Mouse (Mus musculus): ENCODE data around the gene Ccdc194. TPM values are rescaled to one million over a fixed set of nuclear protein-coding genes. Genes with fewer than 3 reads are reported as not detected.

The Ccdc194 gene
- total and polyA plus RNA-seq, 3 experiments, result 0.10 TPM; not detected in 2

DNA sequence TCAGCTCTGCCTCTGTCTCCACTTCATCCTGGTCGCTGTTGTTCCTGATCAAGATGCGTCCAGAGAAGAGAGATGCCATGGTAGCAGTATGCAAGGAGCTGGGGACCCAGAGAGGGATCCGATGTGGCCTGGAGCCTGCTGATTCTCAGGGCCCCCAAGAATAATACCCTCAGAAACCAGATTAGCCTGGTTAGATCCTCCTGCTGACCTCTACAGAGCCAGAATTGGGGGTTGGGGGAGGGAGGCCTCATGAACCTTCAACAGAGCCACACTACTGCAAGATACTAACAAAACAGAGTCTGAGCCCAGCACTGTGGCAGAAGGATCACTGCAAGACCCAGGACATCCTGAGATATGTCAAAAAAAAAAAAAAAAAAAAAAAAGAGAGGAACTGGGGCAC, 41.0 kb upstream of the Ccdc194 start, which contains the start of gene Nxnl1:
Nxnl1 (minus strand) TSS at position 101 of the 400 bp plus-strand sequence.
- Histone ChIP-seq H3K27ac (peak within 1 kb of the TSS; percentile 96), H3K4me3 (no peak within 1 kb of the TSS), H3K27me3 (ENCODE audit: control insufficient read depth, insufficient read depth, low read length) (no peaks in the 10 kb centered on the region; the same call in 1 of the 2 replicates), H3K9ac (ENCODE audit: low read depth, low read length) (no peak within 1 kb of the TSS), H3K4me1 (ENCODE audit: control insufficient read depth, insufficient read depth, low read length) (peaks cover 2% of the 10 kb centered on the region), H3K79me2 (replicated peaks; ENCODE audit: control insufficient read depth, insufficient read depth, low read length) (no peaks in the 10 kb centered on the region; the same call in 1 of the 2 replicates), H3K36me3 (ENCODE audit: control insufficient read depth, insufficient read depth, low read length) (no peaks in the 10 kb centered on the region)
- DNase-seq, result no peak
- TF ChIP-seq EP300 (IDR thresholded peaks at IDR 0.05; ENCODE audit: insufficient read depth, low read depth, low read length) (no peak), CTCF (IDR thresholded peaks at IDR 0.05) (no peak), POLR2A (IDR thresholded peaks at IDR 0.05; ENCODE audit: insufficient read depth, low read depth, low read length) (no peak)
- intact Hi-C loops (cut with DNase I), result no loop called here
- WGBS, result 82% methylated on average over 3 of the region's 3 CpGs

DNA sequence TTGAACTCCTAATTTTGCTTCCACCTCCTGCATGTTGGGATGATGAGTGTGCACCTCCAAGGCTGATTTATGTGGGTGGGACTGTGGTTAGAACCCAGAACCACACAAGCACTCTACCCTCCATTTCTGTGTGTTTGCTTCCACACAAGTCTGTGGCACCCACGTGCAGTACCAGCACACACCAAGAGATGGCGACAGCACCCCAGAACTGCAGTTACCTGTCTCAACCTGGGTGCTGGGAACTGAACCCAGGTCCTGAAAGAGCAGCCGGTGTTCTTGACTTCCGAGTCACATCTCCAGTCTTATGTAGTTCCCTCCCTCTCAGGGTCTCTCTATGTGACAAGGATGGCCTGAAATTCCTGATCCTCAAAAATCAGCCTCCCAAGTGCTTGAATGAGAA, 38.5 kb upstream of the Ccdc194 start:
- intact Hi-C loops (cut with DNase I), result no loop called here
- WGBS, result 93% methylated on average over 4 of the region's 4 CpGs
- H3K79me2 ChIP-seq (replicated peaks; ENCODE audit: control insufficient read depth, insufficient read depth, low read length), result no peaks in the 10 kb centered on the region
- no peaks in the 10 kb centered on the region for H3K36me3 ChIP-seq (ENCODE audit: control insufficient read depth, insufficient read depth, low read length)
- no peak overlapping the region for H3K27ac ChIP-seq
- peak; percentile 42 for TF ChIP-seq CTCF (IDR thresholded peaks at IDR 0.05)
- TF ChIP-seq POLR2A (IDR thresholded peaks at IDR 0.05; ENCODE audit: insufficient read depth, low read depth, low read length), result no peak
- no peak for TF ChIP-seq EP300 (IDR thresholded peaks at IDR 0.05; ENCODE audit: insufficient read depth, low read depth, low read length)
- H3K9ac ChIP-seq (ENCODE audit: low read depth, low read length), result no peak overlapping the region
- DNase-seq, result no peak
- no peak overlapping the region for H3K4me3 ChIP-seq
- H3K4me1 ChIP-seq (ENCODE audit: control insufficient read depth, insufficient read depth, low read length), result peaks cover 2% of the 10 kb centered on the region
- H3K27me3 ChIP-seq (ENCODE audit: control insufficient read depth, insufficient read depth, low read length), result no peaks in the 10 kb centered on the region; the same call in 1 of the 2 replicates

DNA sequence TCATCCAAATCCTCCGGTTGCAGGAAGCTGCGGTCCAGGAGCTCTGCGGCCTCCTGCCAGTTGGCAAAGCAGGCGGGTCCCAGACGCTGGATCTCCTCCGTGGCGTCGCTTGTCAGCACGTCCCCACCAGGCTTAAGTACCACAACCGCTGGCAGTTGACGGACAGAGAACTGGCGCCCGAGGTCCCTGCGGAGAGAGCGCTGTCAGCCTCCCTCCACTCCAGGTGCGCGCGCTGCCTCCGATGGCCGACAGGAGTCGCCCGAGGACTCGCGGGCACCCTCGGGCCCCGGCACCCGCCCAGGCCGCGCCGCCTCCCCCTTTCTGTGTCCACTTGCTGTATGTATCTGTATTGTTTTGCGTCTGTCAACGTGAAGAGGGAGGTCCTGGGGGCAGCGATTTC, 37.2 kb upstream of the Ccdc194 start:
- no peaks in the 10 kb centered on the region for H3K36me3 ChIP-seq (ENCODE audit: control insufficient read depth, insufficient read depth, low read length)
- no peaks in the 10 kb centered on the region for H3K79me2 ChIP-seq (replicated peaks; ENCODE audit: control insufficient read depth, insufficient read depth, low read length)
- under 1% methylated on average over 33 of the region's 33 CpGs for WGBS
- H3K27me3 ChIP-seq (ENCODE audit: control insufficient read depth, insufficient read depth, low read length), result peaks cover 7% of the 10 kb centered on the region
- TF ChIP-seq POLR2A (IDR thresholded peaks at IDR 0.05; ENCODE audit: insufficient read depth, low read depth, low read length) (no peak), EP300 (IDR thresholded peaks at IDR 0.05; ENCODE audit: insufficient read depth, low read depth, low read length) (0 out of 2 replicates have a peak, but pooled peaks have one; percentile 10), CTCF (IDR thresholded peaks at IDR 0.05) (no peak; the same call in 1 of the 2 replicates)
- H3K9ac ChIP-seq (ENCODE audit: low read depth, low read length), result peak overlapping the region; percentile 55
- peak overlapping the region; percentile 7; the same call in 1 of the 2 replicates for H3K4me3 ChIP-seq
- H3K4me1 ChIP-seq (ENCODE audit: control insufficient read depth, insufficient read depth, low read length), result peaks cover 2% of the 10 kb centered on the region
- peak overlapping the region; percentile 8; the same call in 1 of the 2 replicates for H3K27ac ChIP-seq
- DNase-seq, result peak; percentile 87 to 91
- intact Hi-C loops (cut with DNase I), result no loop called here

DNA sequence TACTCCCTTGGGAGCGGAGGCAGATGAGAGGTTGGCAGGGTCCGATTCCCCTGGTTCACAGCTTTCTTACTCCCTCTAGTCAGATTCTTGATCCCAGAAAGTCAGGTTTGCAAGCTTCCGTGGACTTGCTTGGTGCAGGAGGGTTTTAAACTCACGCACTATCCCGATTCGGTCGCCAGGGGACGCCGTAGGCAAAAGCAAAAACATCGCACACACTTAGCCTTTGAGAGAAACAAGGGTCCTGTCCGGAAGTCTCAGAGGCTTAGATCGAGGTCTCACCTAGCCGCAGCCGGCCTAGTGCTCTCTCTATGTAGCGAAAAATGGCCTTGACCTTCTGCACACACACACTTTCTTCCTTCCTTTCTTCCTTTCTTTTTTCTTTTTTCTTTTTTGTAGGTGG, 35.9 kb upstream of the Ccdc194 start:
- intact Hi-C loops (cut with DNase I), result loop anchor here (1.0 kb wide), 3 partner anchors 35 to 99 kb away; no protein-coding TSS in a partner anchor
- Histone ChIP-seq H3K9ac (ENCODE audit: low read depth, low read length) (no peak overlapping the region), H3K4me3 (no peak overlapping the region), H3K27ac (no peak overlapping the region), H3K4me1 (ENCODE audit: control insufficient read depth, insufficient read depth, low read length) (no peaks in the 10 kb centered on the region; the same call in 1 of the 2 replicates), H3K36me3 (ENCODE audit: control insufficient read depth, insufficient read depth, low read length) (no peaks in the 10 kb centered on the region), H3K79me2 (replicated peaks; ENCODE audit: control insufficient read depth, insufficient read depth, low read length) (no peaks in the 10 kb centered on the region), H3K27me3 (ENCODE audit: control insufficient read depth, insufficient read depth, low read length) (peaks cover 7% of the 10 kb centered on the region)
- 4% methylated on average over 15 of the region's 15 CpGs for WGBS
- peak; percentile 55 to 72 for DNase-seq
- TF ChIP-seq POLR2A (IDR thresholded peaks at IDR 0.05; ENCODE audit: insufficient read depth, low read depth, low read length) (no peak), EP300 (IDR thresholded peaks at IDR 0.05; ENCODE audit: insufficient read depth, low read depth, low read length) (peak; percentile 94), CTCF (IDR thresholded peaks at IDR 0.05) (peak; percentile 92)

DNA sequence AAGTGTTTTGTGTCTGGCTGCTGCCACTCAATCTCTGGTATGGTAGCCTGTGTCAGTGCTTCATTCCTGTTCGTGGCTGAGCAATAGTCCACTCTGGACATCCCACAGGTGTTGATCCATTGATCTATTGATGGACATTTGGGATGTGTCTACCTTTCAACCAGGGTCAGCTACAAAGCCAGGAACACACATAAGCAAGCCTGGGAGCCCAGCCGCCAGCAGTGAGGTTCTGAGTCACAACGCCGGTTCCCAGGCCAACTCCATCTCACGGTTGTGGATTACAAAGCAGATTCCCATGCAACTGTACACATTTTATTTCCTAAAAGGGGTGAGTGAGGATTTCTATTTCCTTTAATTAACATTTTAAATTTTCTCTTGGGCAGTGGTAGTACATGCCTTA, 35.3 kb upstream of the Ccdc194 start:
- no peak for DNase-seq
- no peaks in the 10 kb centered on the region for H3K79me2 ChIP-seq (replicated peaks; ENCODE audit: control insufficient read depth, insufficient read depth, low read length)
- H3K4me1 ChIP-seq (ENCODE audit: control insufficient read depth, insufficient read depth, low read length), result no peaks in the 10 kb centered on the region; the same call in 1 of the 2 replicates
- no peak overlapping the region for H3K4me3 ChIP-seq
- no peak overlapping the region for H3K9ac ChIP-seq (ENCODE audit: low read depth, low read length)
- intact Hi-C loops (cut with DNase I), result loop anchor here (1.0 kb wide), 3 partner anchors 36 to 100 kb away; no protein-coding TSS in a partner anchor
- WGBS, result 77% methylated on average over 5 of the region's 5 CpGs
- peaks cover 7% of the 10 kb centered on the region for H3K27me3 ChIP-seq (ENCODE audit: control insufficient read depth, insufficient read depth, low read length)
- H3K27ac ChIP-seq, result no peak overlapping the region
- no peaks in the 10 kb centered on the region for H3K36me3 ChIP-seq (ENCODE audit: control insufficient read depth, insufficient read depth, low read length)
- no peak for TF ChIP-seq POLR2A (IDR thresholded peaks at IDR 0.05; ENCODE audit: insufficient read depth, low read depth, low read length)
- TF ChIP-seq CTCF (IDR thresholded peaks at IDR 0.05), result no peak
- no peak for TF ChIP-seq EP300 (IDR thresholded peaks at IDR 0.05; ENCODE audit: insufficient read depth, low read depth, low read length)

DNA sequence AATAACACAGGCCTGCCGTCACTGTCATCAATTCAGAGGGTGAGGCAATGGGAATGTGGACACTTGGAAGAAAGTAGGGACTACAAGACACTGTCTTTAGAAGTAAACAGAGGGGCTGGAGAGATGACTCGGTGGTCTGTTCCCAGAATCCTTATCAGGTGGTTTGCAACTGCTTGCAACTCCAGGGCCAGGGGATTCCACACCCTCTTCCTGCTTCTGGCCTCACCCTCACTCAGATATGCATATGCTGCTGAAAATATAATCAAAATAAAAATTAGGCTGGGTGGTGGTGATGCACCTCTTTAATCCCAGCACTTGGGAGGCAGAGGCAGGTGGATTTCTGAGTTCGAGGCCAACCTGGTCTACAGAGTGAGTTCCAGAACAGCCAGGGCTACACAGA, 34.6 kb upstream of the Ccdc194 start:
- Histone ChIP-seq H3K4me3 (no peak overlapping the region), H3K9ac (ENCODE audit: low read depth, low read length) (no peak overlapping the region), H3K4me1 (ENCODE audit: control insufficient read depth, insufficient read depth, low read length) (no peaks in the 10 kb centered on the region; the same call in 1 of the 2 replicates), H3K36me3 (ENCODE audit: control insufficient read depth, insufficient read depth, low read length) (no peaks in the 10 kb centered on the region), H3K79me2 (replicated peaks; ENCODE audit: control insufficient read depth, insufficient read depth, low read length) (no peaks in the 10 kb centered on the region), H3K27me3 (ENCODE audit: control insufficient read depth, insufficient read depth, low read length) (peaks cover 7% of the 10 kb centered on the region), H3K27ac (no peak overlapping the region)
- intact Hi-C loops (cut with DNase I), result no loop called here
- DNase-seq, result no peak
- TF ChIP-seq CTCF (IDR thresholded peaks at IDR 0.05) (no peak), POLR2A (IDR thresholded peaks at IDR 0.05; ENCODE audit: insufficient read depth, low read depth, low read length) (no peak), EP300 (IDR thresholded peaks at IDR 0.05; ENCODE audit: insufficient read depth, low read depth, low read length) (no peak)
- 70% methylated on average over 3 of the region's 3 CpGs for WGBS

All from heart, adult 2 months (tissue).